Mouse (Mus musculus): Measurements from ENCODE around the gene Ropn1. TPM values are rescaled to one million over a fixed set of nuclear protein-coding genes. Genes with fewer than 3 reads are reported as not detected.
A peak's percentile ranks its signal among the peaks of the same experiment; 100 is the strongest.
"Not testable (repeated sequence)": the region's sequence is repeated elsewhere in the genome, so short reads cannot be mapped to it uniquely, and the experiment has no call there.

Ropn1 gene
- total and polyA plus RNA-seq, 2 experiments from 2014 or later: not detected

DNA sequence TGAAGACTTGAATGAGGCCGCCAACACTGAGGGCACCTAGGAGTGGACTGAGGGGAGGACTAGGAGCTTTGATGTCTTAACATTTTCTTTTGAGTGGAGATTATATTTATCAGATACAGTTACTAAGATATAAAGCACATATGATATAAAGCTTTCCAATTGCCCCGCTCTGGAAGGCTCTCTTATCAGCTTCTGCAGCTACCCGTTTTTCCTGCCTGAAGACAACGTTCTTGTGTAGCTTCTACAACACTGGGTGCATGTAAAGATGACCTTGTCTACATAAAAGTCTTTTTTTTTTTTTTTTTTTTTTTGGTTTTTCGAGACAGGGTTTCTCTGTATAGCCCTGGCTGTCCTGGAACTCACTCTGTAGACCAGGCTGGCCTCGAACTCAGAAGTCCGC lies 44.8 kb downstream of the Ropn1 start:
- Histone ChIP-seq H3K4me2 (ENCODE audit: low read depth, low read length, poor library complexity, severe bottlenecking) (no peak overlapping the region), H3K36me3 (ENCODE audit: insufficient read depth, low read length) (no peaks in the 10 kb centered on the region), H3K9ac (replicated peaks; ENCODE audit: low read length, poor library complexity, severe bottlenecking) (no peak overlapping the region), H3K27ac (ENCODE audit: low read depth, low read length) (no peak overlapping the region), H3K27me3 (ENCODE audit: insufficient read depth, low read length) (no peaks in the 10 kb centered on the region), H3K4me3 (ENCODE audit: low read depth, low read length) (no peak overlapping the region), H3K9me3 (ENCODE audit: low read length) (no peaks in the 10 kb centered on the region), H3K4me1 (ENCODE audit: insufficient read depth, low read length) (peaks cover 6% of the 10 kb centered on the region; the same call in 1 of the 2 replicates)
- ATAC-seq (ENCODE audit: low FRiP score): no peak
- 95% methylated on average over 6 of the region's 7 CpGs for WGBS
- no peak for TF ChIP-seq CTCF (IDR thresholded peaks at IDR 0.05)
- no peak for DNase-seq (ENCODE audit: low spot score)

DNA sequence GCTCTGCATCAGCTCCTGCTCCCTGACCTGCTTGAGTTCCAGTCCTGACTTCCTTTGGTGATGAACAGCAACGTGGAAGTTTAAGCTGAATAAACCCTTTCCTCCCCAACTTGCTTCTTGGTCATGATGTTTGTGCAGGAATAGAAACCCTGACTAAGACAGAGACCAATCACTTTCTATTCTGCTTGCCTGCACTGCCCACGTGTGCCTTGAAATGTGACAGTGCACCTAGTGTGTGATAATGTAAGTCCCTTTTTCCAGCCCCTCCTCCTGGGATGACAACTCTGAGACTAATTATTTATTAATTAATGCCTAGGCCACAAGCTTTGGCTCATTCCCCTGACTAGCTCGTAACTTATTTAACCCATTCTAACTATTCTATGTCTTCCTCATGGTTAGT lies 49.0 kb downstream of the Ropn1 start:
- 85% methylated on average over 3 of the region's 3 CpGs for WGBS
- ATAC-seq (ENCODE audit: low FRiP score); H3K9ac ChIP-seq (replicated peaks; ENCODE audit: low read length, poor library complexity, severe bottlenecking): not testable (repeated sequence)

DNA sequence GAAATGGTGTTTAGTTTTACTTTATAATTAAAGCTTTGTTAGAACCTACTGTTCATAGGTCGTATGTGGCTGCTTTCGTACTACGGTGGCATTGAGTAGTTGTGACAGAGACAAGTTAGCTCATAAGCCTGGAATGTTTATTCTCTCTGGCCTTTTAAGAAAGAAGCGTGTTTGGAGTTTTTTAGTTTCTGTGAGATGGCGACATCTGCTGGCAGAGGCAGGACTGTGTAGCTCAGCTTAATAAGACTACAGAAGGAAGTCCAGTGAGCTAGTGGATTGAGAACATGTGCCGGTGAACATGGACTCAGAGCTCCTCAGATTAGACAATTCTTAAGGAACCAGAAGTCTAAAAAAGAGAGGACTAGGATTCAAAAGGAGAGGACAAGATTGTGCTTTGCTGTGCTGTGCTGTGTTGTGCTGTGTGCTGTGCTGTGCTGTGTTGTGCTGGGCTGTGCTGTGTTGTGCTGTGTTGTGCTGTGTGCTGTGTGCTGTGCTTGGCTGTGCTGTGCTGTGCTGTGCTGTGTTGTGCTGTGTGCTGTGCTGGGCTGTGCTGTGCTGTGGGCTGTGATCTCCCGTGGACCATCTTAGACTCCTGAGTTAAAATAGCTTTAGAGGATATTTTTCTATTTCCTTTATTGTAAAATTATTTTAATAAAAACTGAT lies 50.6 kb downstream of the Ropn1 start:
- DNase-seq (ENCODE audit: low spot score) (peak; percentile 87), ATAC-seq (ENCODE audit: low FRiP score) (0 out of 2 replicates have a peak, but pooled peaks have one; percentile 44)
- H3K9ac ChIP-seq (replicated peaks; ENCODE audit: low read length, poor library complexity, severe bottlenecking): no peak overlapping the region
- 21% methylated on average over 7 of the region's 7 CpGs for WGBS
- no peak overlapping the region for H3K4me3 ChIP-seq (ENCODE audit: low read depth, low read length)
- H3K4me1 ChIP-seq (ENCODE audit: insufficient read depth, low read length): no peaks in the 10 kb centered on the region
- peak; percentile 93 for TF ChIP-seq CTCF (IDR thresholded peaks at IDR 0.05)
- no peaks in the 10 kb centered on the region for H3K36me3 ChIP-seq (ENCODE audit: insufficient read depth, low read length)
- H3K4me2 ChIP-seq (ENCODE audit: low read depth, low read length, poor library complexity, severe bottlenecking): no peak overlapping the region
- no peaks in the 10 kb centered on the region for H3K27me3 ChIP-seq (ENCODE audit: insufficient read depth, low read length)
- no peak overlapping the region for H3K27ac ChIP-seq (ENCODE audit: low read depth, low read length)
- no peaks in the 10 kb centered on the region for H3K9me3 ChIP-seq (ENCODE audit: low read length)

More for the DNA sequence above, 49.0 kb downstream of the Ropn1 start:
- not testable (repeated sequence) for H3K27me3 ChIP-seq (ENCODE audit: insufficient read depth, low read length); H3K9me3 ChIP-seq (ENCODE audit: low read length); DNase-seq (ENCODE audit: low spot score); H3K4me2 ChIP-seq (ENCODE audit: low read depth, low read length, poor library complexity, severe bottlenecking); H3K4me1 ChIP-seq (ENCODE audit: insufficient read depth, low read length); H3K36me3 ChIP-seq (ENCODE audit: insufficient read depth, low read length); H3K27ac ChIP-seq (ENCODE audit: low read depth, low read length); H3K4me3 ChIP-seq (ENCODE audit: low read depth, low read length)

DNA sequence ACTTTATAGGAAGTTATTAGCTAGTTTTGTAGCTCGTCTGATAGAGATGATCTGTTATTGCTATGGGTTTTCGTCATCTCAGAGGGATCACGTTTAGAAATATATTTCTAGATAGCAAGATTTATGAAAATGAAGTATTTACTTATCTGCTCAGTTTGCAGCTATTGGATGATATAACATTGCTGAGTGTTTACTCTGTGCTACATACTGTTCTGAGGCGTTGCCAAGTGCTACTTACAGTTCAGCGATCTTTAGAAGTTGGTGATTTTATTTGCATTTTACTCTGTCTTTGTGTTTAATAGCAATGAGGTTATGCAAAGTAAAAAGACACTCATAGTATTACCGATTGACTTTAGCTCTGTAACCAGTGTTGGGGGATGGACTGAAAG lies 51.1 kb downstream of the Ropn1 start:
- no peaks in the 10 kb centered on the region for H3K27me3 ChIP-seq (ENCODE audit: insufficient read depth, low read length)
- WGBS: 87% methylated on average over 6 of the region's 6 CpGs
- no peak overlapping the region for H3K4me3 ChIP-seq (ENCODE audit: low read depth, low read length)
- H3K4me2 ChIP-seq (ENCODE audit: low read depth, low read length, poor library complexity, severe bottlenecking): no peak overlapping the region
- ATAC-seq (ENCODE audit: low FRiP score): no peak
- H3K9ac ChIP-seq (replicated peaks; ENCODE audit: low read length, poor library complexity, severe bottlenecking): no peak overlapping the region
- DNase-seq (ENCODE audit: low spot score): no peak
- H3K4me1 ChIP-seq (ENCODE audit: insufficient read depth, low read length): no peaks in the 10 kb centered on the region
- no peaks in the 10 kb centered on the region for H3K36me3 ChIP-seq (ENCODE audit: insufficient read depth, low read length)
- H3K27ac ChIP-seq (ENCODE audit: low read depth, low read length): no peak overlapping the region
- TF ChIP-seq CTCF (IDR thresholded peaks at IDR 0.05): no peak
- H3K9me3 ChIP-seq (ENCODE audit: low read length): no peaks in the 10 kb centered on the region

DNA sequence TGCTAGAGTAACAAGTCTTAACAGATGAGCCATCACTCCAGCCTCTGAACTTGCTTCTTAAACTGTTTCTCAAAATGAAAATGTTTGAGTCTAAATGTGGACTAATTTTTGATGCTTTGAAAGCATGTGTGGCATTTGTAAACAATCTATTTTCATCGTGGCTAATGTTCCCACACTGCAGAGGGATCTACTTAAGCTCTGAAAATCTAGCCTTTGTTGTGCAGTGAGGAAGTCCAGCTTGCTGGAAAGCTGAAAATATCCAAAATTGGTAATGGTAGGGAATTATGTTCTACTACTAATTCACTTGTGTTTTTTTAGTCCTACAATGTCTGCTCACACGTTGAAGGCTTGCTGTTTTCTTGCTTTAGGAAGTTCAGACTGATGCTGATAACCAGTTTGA lies 56.3 kb downstream of the Ropn1 start:
- WGBS: 87% methylated on average over 2 of the region's 2 CpGs
- H3K9ac ChIP-seq (replicated peaks; ENCODE audit: low read length, poor library complexity, severe bottlenecking): no peak overlapping the region
- no peak for DNase-seq (ENCODE audit: low spot score)
- H3K27ac ChIP-seq (ENCODE audit: low read depth, low read length): no peak overlapping the region
- no peak for ATAC-seq (ENCODE audit: low FRiP score)
- no peak overlapping the region for H3K4me2 ChIP-seq (ENCODE audit: low read depth, low read length, poor library complexity, severe bottlenecking)
- H3K9me3 ChIP-seq (ENCODE audit: low read length): no peaks in the 10 kb centered on the region
- H3K27me3 ChIP-seq (ENCODE audit: insufficient read depth, low read length): no peaks in the 10 kb centered on the region
- H3K4me3 ChIP-seq (ENCODE audit: low read depth, low read length): no peak overlapping the region
- no peaks in the 10 kb centered on the region for H3K4me1 ChIP-seq (ENCODE audit: insufficient read depth, low read length)
- no peak for TF ChIP-seq CTCF (IDR thresholded peaks at IDR 0.05)
- H3K36me3 ChIP-seq (ENCODE audit: insufficient read depth, low read length): no peaks in the 10 kb centered on the region

DNA sequence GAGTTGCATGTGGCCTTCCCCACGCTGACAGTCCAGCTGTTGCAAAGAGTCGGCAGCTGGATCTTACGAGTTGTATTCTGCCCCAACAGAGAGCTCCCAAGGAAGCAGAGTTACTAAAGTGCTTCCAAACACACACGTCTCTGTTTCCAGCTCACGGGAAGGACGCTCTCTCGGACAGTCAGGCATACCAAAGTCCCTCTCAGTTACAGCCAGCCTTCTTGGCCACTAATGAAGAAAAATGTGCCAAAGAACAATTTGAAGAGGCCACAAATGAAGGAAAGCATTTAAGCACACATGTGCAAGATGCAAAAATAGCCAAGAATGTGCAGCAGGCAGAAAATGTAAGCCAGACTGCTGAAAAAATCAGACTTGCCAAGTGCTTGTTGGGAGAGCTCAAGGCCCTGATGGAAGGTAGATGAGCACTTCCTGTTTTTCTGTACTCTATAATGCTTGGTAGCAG lies 56.8 kb downstream of the Ropn1 start:
- H3K4me1 ChIP-seq (ENCODE audit: insufficient read depth, low read length): no peaks in the 10 kb centered on the region
- no peak overlapping the region for H3K9ac ChIP-seq (replicated peaks; ENCODE audit: low read length, poor library complexity, severe bottlenecking)
- no peaks in the 10 kb centered on the region for H3K9me3 ChIP-seq (ENCODE audit: low read length)
- no peaks in the 10 kb centered on the region for H3K27me3 ChIP-seq (ENCODE audit: insufficient read depth, low read length)
- no peaks in the 10 kb centered on the region for H3K36me3 ChIP-seq (ENCODE audit: insufficient read depth, low read length)
- TF ChIP-seq CTCF (IDR thresholded peaks at IDR 0.05): no peak
- DNase-seq (ENCODE audit: low spot score): no peak
- no peak overlapping the region for H3K4me2 ChIP-seq (ENCODE audit: low read depth, low read length, poor library complexity, severe bottlenecking)
- no peak overlapping the region for H3K27ac ChIP-seq (ENCODE audit: low read depth, low read length)
- whole genome bisulfite sequencing: 80% methylated on average over 7 of the region's 7 CpGs
- ATAC-seq (ENCODE audit: low FRiP score): no peak
- no peak overlapping the region for H3K4me3 ChIP-seq (ENCODE audit: low read depth, low read length)
